Mouse (Mus musculus): ENCODE results near the gene Paxip1.

GRCm38 (mm10) chr5:27711461-27712192, 79.9 kb downstream of the Paxip1 start:
- no peak for TF ChIP-seq CTCF (IDR thresholded peaks at IDR 0.05; ENCODE audit: control insufficient read depth, insufficient read depth, insufficient read length)
- no peak for TF ChIP-seq CEBPB (IDR thresholded peaks at IDR 0.05; ENCODE audit: low read depth)
- TF ChIP-seq MYOD1 (IDR thresholded peaks at IDR 0.05; ENCODE audit: control insufficient read depth, insufficient read length, low read depth): no peak
- no peak for TF ChIP-seq MAX (IDR thresholded peaks at IDR 0.05)
- TF ChIP-seq MYOG (IDR thresholded peaks at IDR 0.05; ENCODE audit: control insufficient read depth, extremely low read depth, insufficient read length): no peak
- TF ChIP-seq USF1 (IDR thresholded peaks at IDR 0.05; ENCODE audit: low read depth): no peak
- no peak for TF ChIP-seq FOSL1 (IDR thresholded peaks at IDR 0.05; ENCODE audit: insufficient read depth, low read length, poor library complexity, severe bottlenecking)
